Mouse (Mus musculus) G1E (cell line): ENCODE measurements at regions not wholly inside any gene's neighbourhood (a gene's known extent, or its start where the extent isn't known, plus 50 kb on each side); places are given as distances from the start of the nearest gene placed in this dataset.

Source experiments
- CTCF ChIP-seq: IDR thresholded peaks from 2 replicates; pipeline ENCODE4 v1.5.1; 2012; ENCODE audit warnings: low read depth, low read length, inconsistent platforms, mixed read lengths
- GATA1 ChIP-seq: IDR thresholded peaks from 2 replicates; pipeline ENCODE4 v1.6.1; 2012; ENCODE audit warnings: borderline replicate concordance, low read length, inconsistent platforms, mixed read lengths
- POLR2AphosphoS5 ChIP-seq: IDR thresholded peaks from 2 replicates; pipeline ENCODE4 v1.6.1; 2012; ENCODE audit warnings: low read depth, low read length, inconsistent platforms; ENCODE audit not compliant: insufficient replicate concordance
- TAL1 ChIP-seq: conservative IDR thresholded peaks from 2 replicates; pipeline ENCODE4 v1.6.1; 2012; ENCODE audit warnings: low read depth, low read length, inconsistent platforms, mixed read lengths

- no peak for TF ChIP-seq POLR2AphosphoS5
- no peak for TF ChIP-seq CTCF
- TF ChIP-seq GATA1 = no peak
- no peak for TF ChIP-seq TAL1
Observed at GRCm38 (mm10) chr17:88370676-88371075, 69.8 kb upstream of the Foxn2 start.
